Mouse (Mus musculus) T-cell, adult 2 months (primary cell): ENCODE results near the gene Spon2.

Source experiments
- DNase-seq: peaks from one replicate; pipeline ENCODE4 v3.0.0; 2022; ENCODE audit warnings: low spot score

Spon2 gene

GRCm38 (mm10) chr5:33218081-33218480 lies at the start of gene Spon2:
Gene Spon2, minus strand, starts transcription at chr5:33218455.
- DNase-seq, result no peak

GRCm38 (mm10) chr5:33254416-33254815 lies 36.2 kb upstream of the Spon2 start:
- no peak for DNase-seq

- DNase-seq, result no peak
Observed at GRCm38 (mm10) chr5:33248186-33248585, 29.9 kb upstream of the Spon2 start.

GRCm38 (mm10) chr5:33247387-33247786 lies 29.1 kb upstream of the Spon2 start:
- DNase-seq, result no peak

GRCm38 (mm10) chr5:33245701-33246100 lies 27.4 kb upstream of the Spon2 start:
- no peak for DNase-seq

- no peak for DNase-seq
Observed at GRCm38 (mm10) chr5:33244377-33244920, 26.2 kb upstream of the Spon2 start.

- no peak for DNase-seq
Observed at GRCm38 (mm10) chr5:33239934-33240333, 21.7 kb upstream of the Spon2 start.

- no peak for DNase-seq
Observed at GRCm38 (mm10) chr5:33239111-33239714, 21.0 kb upstream of the Spon2 start.

GRCm38 (mm10) chr5:33238256-33238645 lies 20.0 kb upstream of the Spon2 start:
- no peak for DNase-seq

GRCm38 (mm10) chr5:33237600-33238255 lies 19.5 kb upstream of the Spon2 start:
- no peak for DNase-seq

GRCm38 (mm10) chr5:33234391-33235031 lies 16.3 kb upstream of the Spon2 start:
- DNase-seq, result no peak

- DNase-seq, result no peak
Observed at GRCm38 (mm10) chr5:33232791-33233190, 14.5 kb upstream of the Spon2 start.

GRCm38 (mm10) chr5:33230285-33230684 lies 12.0 kb upstream of the Spon2 start:
- no peak for DNase-seq

GRCm38 (mm10) chr5:33228428-33228827 lies 10.2 kb upstream of the Spon2 start:
- DNase-seq, result no peak

GRCm38 (mm10) chr5:33225673-33226072 lies 7.4 kb upstream of the Spon2 start:
- no peak for DNase-seq

GRCm38 (mm10) chr5:33224491-33224890 lies 6.2 kb upstream of the Spon2 start:
- DNase-seq, result no peak

- DNase-seq, result no peak
Observed at GRCm38 (mm10) chr5:33222841-33223744, 4.8 kb upstream of the Spon2 start.

GRCm38 (mm10) chr5:33222389-33222788 lies 4.1 kb upstream of the Spon2 start:
- DNase-seq, result no peak

- DNase-seq, result no peak
Observed at GRCm38 (mm10) chr5:33220350-33221044, 2.2 kb upstream of the Spon2 start.

- no peak for DNase-seq
Observed at GRCm38 (mm10) chr5:33219831-33220230, 1.6 kb upstream of the Spon2 start.

- DNase-seq, result no peak
Observed at GRCm38 (mm10) chr5:33218746-33219449, 643 bp upstream of the Spon2 start.
